Mouse (Mus musculus): ENCODE results near the gene Car7. TPM values are rescaled to one million over a fixed set of nuclear protein-coding genes. Genes with fewer than 3 reads are reported as not detected.

Gene Car7
- polyA plus RNA-seq, 1 experiment from 2014 or later: 0.42 TPM

DNA sequence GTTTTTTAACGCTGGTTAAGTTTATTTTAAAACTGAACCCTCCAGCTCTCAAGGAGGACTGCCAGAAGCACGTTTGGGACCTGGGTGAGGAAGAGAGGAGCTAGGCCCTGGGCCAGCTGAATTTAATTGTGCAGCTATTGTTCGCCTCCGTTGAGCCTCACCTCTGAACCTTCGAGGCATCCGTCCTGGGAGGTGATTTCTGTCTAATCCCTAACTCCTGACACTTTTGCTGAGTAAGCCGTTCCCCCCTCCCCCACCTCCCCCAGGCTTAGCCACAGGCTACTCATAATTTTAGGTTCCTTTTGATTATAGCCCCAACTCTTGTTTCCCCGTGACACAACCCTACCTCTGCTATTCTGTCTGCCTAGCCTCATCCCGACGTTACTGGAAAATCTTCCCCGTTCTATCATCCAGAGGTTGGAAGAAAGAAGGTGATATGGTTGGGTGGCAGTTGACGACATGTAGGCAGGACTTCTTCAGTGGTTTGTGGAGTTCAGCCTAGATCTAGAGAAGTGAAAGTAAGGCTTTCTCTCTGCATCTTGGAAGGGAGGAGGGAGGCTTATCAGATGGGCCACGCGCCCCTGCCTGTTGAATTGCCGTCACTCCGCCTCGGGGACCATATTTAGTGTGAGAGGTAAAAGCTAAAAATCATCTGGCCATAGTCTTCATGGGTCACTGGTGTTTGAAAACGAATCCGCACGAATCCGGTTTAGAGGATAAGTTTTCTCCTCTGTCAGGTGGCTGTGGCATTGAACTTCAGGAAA, 61.5 kb downstream of the Car7 start:
- DNase-seq (ENCODE audit: low spot score): no peak
- 88% methylated on average over 21 of the region's 21 CpGs for WGBS

GRCm38 (mm10) chr8:104597656-104598055, 63.2 kb downstream of the Car7 start:
- Histone ChIP-seq H3K36me3 (ENCODE audit: control insufficient read depth, insufficient read depth, low read length) (0 out of 2 replicates have a peak, but pooled peaks cover 5% of the 10 kb centered on the region), H3K27me3 (ENCODE audit: control insufficient read depth, insufficient read depth, low read length) (no peaks in the 10 kb centered on the region), H3K9me3 (ENCODE audit: control insufficient read depth, low read length) (no peaks in the 10 kb centered on the region), H3K4me2 (replicated peaks; ENCODE audit: low read depth, low read length) (no peak overlapping the region), H3K4me1 (replicated peaks; ENCODE audit: control insufficient read depth, insufficient read depth, low read length) (0 out of 2 replicates have a peak, but pooled peaks cover 2% of the 10 kb centered on the region), H3K27ac (ENCODE audit: low read depth, low read length) (no peak overlapping the region), H3K4me3 (ENCODE audit: low read depth, low read length) (no peak overlapping the region), H3K9ac (ENCODE audit: low read depth, low read length) (no peak overlapping the region)
- ATAC-seq (ENCODE audit: low FRiP score) (no peak), DNase-seq (ENCODE audit: low spot score) (no peak)
- 90% methylated on average over 6 of the region's 6 CpGs for WGBS

More for the DNA sequence above, 61.5 kb downstream of the Car7 start:
- no peak overlapping the region for H3K4me3 ChIP-seq (ENCODE audit: low read depth, low read length)
- H3K27me3 ChIP-seq (ENCODE audit: control insufficient read depth, insufficient read depth, low read length): no peaks in the 10 kb centered on the region
- H3K9me3 ChIP-seq (ENCODE audit: control insufficient read depth, low read length): no peaks in the 10 kb centered on the region
- H3K4me2 ChIP-seq (replicated peaks; ENCODE audit: low read depth, low read length): no peak overlapping the region
- H3K27ac ChIP-seq (ENCODE audit: low read depth, low read length): no peak overlapping the region
- H3K9ac ChIP-seq (ENCODE audit: low read depth, low read length): no peak overlapping the region
- 0 out of 2 replicates have a peak, but pooled peaks cover 5% of the 10 kb centered on the region for H3K36me3 ChIP-seq (ENCODE audit: control insufficient read depth, insufficient read depth, low read length)
- no peaks in the 10 kb centered on the region for H3K4me1 ChIP-seq (replicated peaks; ENCODE audit: control insufficient read depth, insufficient read depth, low read length)
- ATAC-seq (ENCODE audit: low FRiP score): no peak

- Histone ChIP-seq H3K9me3 (ENCODE audit: control insufficient read depth, low read length) (no peaks in the 10 kb centered on the region), H3K27ac (ENCODE audit: low read depth, low read length) (no peak overlapping the region), H3K27me3 (ENCODE audit: control insufficient read depth, insufficient read depth, low read length) (no peaks in the 10 kb centered on the region), H3K9ac (ENCODE audit: low read depth, low read length) (no peak overlapping the region), H3K4me2 (replicated peaks; ENCODE audit: low read depth, low read length) (no peak overlapping the region), H3K36me3 (ENCODE audit: control insufficient read depth, insufficient read depth, low read length) (0 out of 2 replicates have a peak, but pooled peaks cover 5% of the 10 kb centered on the region), H3K4me1 (replicated peaks; ENCODE audit: control insufficient read depth, insufficient read depth, low read length) (0 out of 2 replicates have a peak, but pooled peaks cover 2% of the 10 kb centered on the region), H3K4me3 (ENCODE audit: low read depth, low read length) (no peak overlapping the region)
- 77% methylated on average over 6 of the region's 6 CpGs for WGBS
- no peak for ATAC-seq (ENCODE audit: low FRiP score)
- no peak for DNase-seq (ENCODE audit: low spot score)
These were observed 64.0 kb downstream of the Car7 start for GRCm38 (mm10) chr8:104598496-104598895.

Other genes with a start within 250 kb of the Car7 start
- not detected in 2 replicates for gene Cmtm2a, start 241.5 kb upstream of the Car7 start, polyA plus RNA-seq (2014; fragmentation: Nextera tagmentation; extraction: Ambion mirVana)
- gene Gm45711, start 224.6 kb upstream of the Car7 start, polyA plus RNA-seq (2014; fragmentation: Nextera tagmentation; extraction: Ambion mirVana): not detected in 2 replicates
- gene Cmtm1, start 224.5 kb upstream of the Car7 start, polyA plus RNA-seq (2014; fragmentation: Nextera tagmentation; extraction: Ambion mirVana): not detected in 2 replicates
- not detected in 2 replicates for gene Gm11020, start 213.1 kb upstream of the Car7 start, polyA plus RNA-seq (2014; fragmentation: Nextera tagmentation; extraction: Ambion mirVana)
- gene Cmtm2b, start 212.5 kb upstream of the Car7 start, polyA plus RNA-seq (2014; fragmentation: Nextera tagmentation; extraction: Ambion mirVana): not detected in 2 replicates
- 74.8 and 87.5 TPM in 2 replicates for gene Cmtm3, start 195.3 kb upstream of the Car7 start, polyA plus RNA-seq (2014; fragmentation: Nextera tagmentation; extraction: Ambion mirVana)
- gene Cmtm4, start 138.9 kb upstream of the Car7 start, polyA plus RNA-seq (2014; fragmentation: Nextera tagmentation; extraction: Ambion mirVana): 2.7 and 3.8 TPM in 2 replicates
- gene Dync1li2, start 91.6 kb upstream of the Car7 start, polyA plus RNA-seq (2014; fragmentation: Nextera tagmentation; extraction: Ambion mirVana): 95.4 and 96.4 TPM in 2 replicates
- 0.10 TPM in 1 of 2 replicates, not detected in the other for gene Terb1, start 24.8 kb upstream of the Car7 start, polyA plus RNA-seq (2014; fragmentation: Nextera tagmentation; extraction: Ambion mirVana)
- 140 TPM in 2 replicates for gene Nae1, start 52 bp upstream of the Car7 start, polyA plus RNA-seq (2014; fragmentation: Nextera tagmentation; extraction: Ambion mirVana)
- gene Pdp2, start 56.8 kb downstream of the Car7 start, polyA plus RNA-seq (2014; fragmentation: Nextera tagmentation; extraction: Ambion mirVana): 14.4 and 17.1 TPM in 2 replicates
- gene Cdh16, start 89.7 kb downstream of the Car7 start, polyA plus RNA-seq (2014; fragmentation: Nextera tagmentation; extraction: Ambion mirVana): not detected in 2 replicates
- 1.7 and 2.1 TPM in 2 replicates for gene Rrad, start 96.6 kb downstream of the Car7 start, polyA plus RNA-seq (2014; fragmentation: Nextera tagmentation; extraction: Ambion mirVana)
- gene Ciao2b, start 107.3 kb downstream of the Car7 start, polyA plus RNA-seq (2014; fragmentation: Nextera tagmentation; extraction: Ambion mirVana): 99.6 and 103 TPM in 2 replicates
- gene Ces2a, start 199.3 kb downstream of the Car7 start, polyA plus RNA-seq (2014; fragmentation: Nextera tagmentation; extraction: Ambion mirVana): not detected in 2 replicates

All from hindbrain, embryonic 11.5 days (tissue).